Mouse (Mus musculus): ENCODE results near the gene Gfod1. TPM values are rescaled to one million over a fixed set of nuclear protein-coding genes. Genes with fewer than 3 reads are reported as not detected.

Gfod1 gene
- polyA plus RNA-seq, 1 experiment from 2014 or later, result 1.2 TPM

GRCm38 (mm10) chr13:43319396-43319795 is 15.4 kb upstream of the Gfod1 start:
- Histone ChIP-seq H3K4me1 (peaks cover 4% of the 10 kb centered on the region), H3K36me3 (no peaks in the 10 kb centered on the region), H3K4me3 (no peak overlapping the region), H3K4me2 (no peak overlapping the region), H3K9ac (no peak overlapping the region), H3K27me3 (no peaks in the 10 kb centered on the region), H3K27ac (no peak overlapping the region), H3K9me3 (no peaks in the 10 kb centered on the region)
- WGBS, result 74% methylated on average over 3 of the region's 3 CpGs
- ATAC-seq (ENCODE audit: insufficient number of reproducible peaks, low FRiP score, low TSS enrichment, low read depth), result no peak

- no peaks in the 10 kb centered on the region for H3K36me3 ChIP-seq
- 35% methylated on average over 5 of the region's 5 CpGs for WGBS
Measured at GRCm38 (mm10) chr13:43317411-43317810, 13.4 kb upstream of the Gfod1 start.

GRCm38 (mm10) chr13:43305181-43305924 is 1.4 kb upstream of the Gfod1 start:
- Histone ChIP-seq H3K9me3 (no peaks in the 10 kb centered on the region; the same call in 1 of the 2 replicates), H3K4me3 (no peak overlapping the region), H3K4me2 (no peak overlapping the region), H3K27me3 (peaks cover 20% of the 10 kb centered on the region), H3K36me3 (no peaks in the 10 kb centered on the region), H3K9ac (no peak overlapping the region), H3K4me1 (peaks cover 36% of the 10 kb centered on the region), H3K27ac (no peak overlapping the region)
- ATAC-seq (ENCODE audit: insufficient number of reproducible peaks, low FRiP score, low TSS enrichment, low read depth), result no peak
- 82% methylated on average over 15 of the region's 15 CpGs for WGBS

More at GRCm38 (mm10) chr13:43317411-43317810, 13.4 kb upstream of the Gfod1 start:
- no peaks in the 10 kb centered on the region for H3K27me3 ChIP-seq
- H3K9me3 ChIP-seq, result no peaks in the 10 kb centered on the region
- peaks cover 4% of the 10 kb centered on the region for H3K4me1 ChIP-seq
- no peak overlapping the region for H3K4me3 ChIP-seq
- H3K9ac ChIP-seq, result no peak overlapping the region
- no peak for ATAC-seq (ENCODE audit: insufficient number of reproducible peaks, low FRiP score, low TSS enrichment, low read depth)
- no peak overlapping the region for H3K27ac ChIP-seq
- no peak overlapping the region for H3K4me2 ChIP-seq

- peaks cover 26% of the 10 kb centered on the region for H3K27me3 ChIP-seq
- no peaks in the 10 kb centered on the region; the same call in 1 of the 2 replicates for H3K9me3 ChIP-seq
- H3K27ac ChIP-seq, result no peak overlapping the region
- H3K4me1 ChIP-seq, result peaks cover 41% of the 10 kb centered on the region
- H3K36me3 ChIP-seq, result no peaks in the 10 kb centered on the region
- WGBS, result 24% methylated on average over 11 of the region's 11 CpGs
- H3K4me2 ChIP-seq, result peak overlapping the region; percentile 99
- no peak for ATAC-seq (ENCODE audit: insufficient number of reproducible peaks, low FRiP score, low TSS enrichment, low read depth)
- H3K4me3 ChIP-seq, result peak overlapping the region; percentile 75
- H3K9ac ChIP-seq, result no peak overlapping the region
Measured at GRCm38 (mm10) chr13:43304700-43305099, 728 bp upstream of the Gfod1 start.

- WGBS, result under 1% methylated on average over 77 of the region's 78 CpGs
- Histone ChIP-seq H3K4me1 (peaks cover 41% of the 10 kb centered on the region), H3K9me3 (no peaks in the 10 kb centered on the region), H3K4me2 (peak overlapping the region; percentile 99), H3K9ac (peak overlapping the region; percentile 69), H3K4me3 (peak overlapping the region; percentile 75), H3K27me3 (peaks cover 26% of the 10 kb centered on the region), H3K27ac (peak overlapping the region; percentile 86), H3K36me3 (no peaks in the 10 kb centered on the region)
- ATAC-seq (ENCODE audit: insufficient number of reproducible peaks, low FRiP score, low TSS enrichment, low read depth), result no peak
Measured at GRCm38 (mm10) chr13:43303161-43303965, 609 bp downstream of the Gfod1 start.

GRCm38 (mm10) chr13:43302651-43303160 is 1.3 kb downstream of the Gfod1 start:
- peak overlapping the region; percentile 75 for H3K4me3 ChIP-seq
- ATAC-seq (ENCODE audit: insufficient number of reproducible peaks, low FRiP score, low TSS enrichment, low read depth), result no peak
- peaks cover 41% of the 10 kb centered on the region for H3K4me1 ChIP-seq
- H3K4me2 ChIP-seq, result peak overlapping the region; percentile 99
- no peaks in the 10 kb centered on the region for H3K36me3 ChIP-seq
- H3K9me3 ChIP-seq, result no peaks in the 10 kb centered on the region
- H3K27me3 ChIP-seq, result peaks cover 26% of the 10 kb centered on the region
- 0 out of 2 replicates have a peak overlapping the region, but pooled peaks have one; percentile 86 for H3K27ac ChIP-seq
- H3K9ac ChIP-seq, result peak overlapping the region; percentile 69
- WGBS, result under 1% methylated on average over 19 of the region's 19 CpGs

GRCm38 (mm10) chr13:43302239-43302638 is 1.7 kb downstream of the Gfod1 start:
- Histone ChIP-seq H3K4me1 (peaks cover 41% of the 10 kb centered on the region), H3K9me3 (no peaks in the 10 kb centered on the region), H3K4me3 (peak overlapping the region; percentile 75), H3K27me3 (peaks cover 26% of the 10 kb centered on the region), H3K36me3 (no peaks in the 10 kb centered on the region), H3K9ac (no peak overlapping the region), H3K27ac (no peak overlapping the region), H3K4me2 (peak overlapping the region; percentile 99)
- WGBS, result 5% methylated on average over 11 of the region's 11 CpGs
- no peak for ATAC-seq (ENCODE audit: insufficient number of reproducible peaks, low FRiP score, low TSS enrichment, low read depth)

- 36% methylated on average over 9 of the region's 9 CpGs for WGBS
- H3K27me3 ChIP-seq, result peaks cover 26% of the 10 kb centered on the region
- H3K36me3 ChIP-seq, result no peaks in the 10 kb centered on the region
- H3K4me3 ChIP-seq, result 0 out of 2 replicates have a peak overlapping the region, but pooled peaks have one; percentile 75
- no peak overlapping the region for H3K9ac ChIP-seq
- peaks cover 49% of the 10 kb centered on the region for H3K4me1 ChIP-seq
- H3K4me2 ChIP-seq, result peak overlapping the region; percentile 12; the same call in 1 of the 2 replicates
- no peak overlapping the region for H3K27ac ChIP-seq
- no peak for ATAC-seq (ENCODE audit: insufficient number of reproducible peaks, low FRiP score, low TSS enrichment, low read depth)
- H3K9me3 ChIP-seq, result no peaks in the 10 kb centered on the region
Measured at GRCm38 (mm10) chr13:43300906-43301305, 3.1 kb downstream of the Gfod1 start.

- no peaks in the 10 kb centered on the region for H3K36me3 ChIP-seq
- H3K9me3 ChIP-seq, result no peaks in the 10 kb centered on the region
- WGBS, result 39% methylated on average over 5 of the region's 5 CpGs
- no peak overlapping the region for H3K4me3 ChIP-seq
- ATAC-seq (ENCODE audit: insufficient number of reproducible peaks, low FRiP score, low TSS enrichment, low read depth), result no peak
- H3K27me3 ChIP-seq, result peaks cover 26% of the 10 kb centered on the region
- no peak overlapping the region for H3K27ac ChIP-seq
- no peak overlapping the region for H3K4me2 ChIP-seq
- H3K4me1 ChIP-seq, result peaks cover 51% of the 10 kb centered on the region
- no peak overlapping the region for H3K9ac ChIP-seq
Measured at GRCm38 (mm10) chr13:43300366-43300765, 3.6 kb downstream of the Gfod1 start.

- Histone ChIP-seq H3K27ac (no peak overlapping the region), H3K9ac (no peak overlapping the region), H3K4me1 (peaks cover 43% of the 10 kb centered on the region), H3K27me3 (peaks cover 19% of the 10 kb centered on the region), H3K4me3 (no peak overlapping the region), H3K4me2 (no peak overlapping the region), H3K9me3 (no peaks in the 10 kb centered on the region), H3K36me3 (no peaks in the 10 kb centered on the region)
- ATAC-seq (ENCODE audit: insufficient number of reproducible peaks, low FRiP score, low TSS enrichment, low read depth), result no peak
- WGBS, result 72% methylated on average over 5 of the region's 5 CpGs
Measured at GRCm38 (mm10) chr13:43299171-43299570, 4.8 kb downstream of the Gfod1 start.

- no peak for ATAC-seq (ENCODE audit: insufficient number of reproducible peaks, low FRiP score, low TSS enrichment, low read depth)
- no peak overlapping the region for H3K27ac ChIP-seq
- no peaks in the 10 kb centered on the region for H3K9me3 ChIP-seq
- peaks cover 19% of the 10 kb centered on the region for H3K27me3 ChIP-seq
- peaks cover 33% of the 10 kb centered on the region for H3K4me1 ChIP-seq
- H3K4me3 ChIP-seq, result no peak overlapping the region
- H3K36me3 ChIP-seq, result no peaks in the 10 kb centered on the region
- H3K9ac ChIP-seq, result no peak overlapping the region
- 81% methylated on average over 5 of the region's 5 CpGs for WGBS
- no peak overlapping the region for H3K4me2 ChIP-seq
Measured at GRCm38 (mm10) chr13:43297526-43297925, 6.4 kb downstream of the Gfod1 start.

Measured in limb, embryonic 15.5 days (tissue).